Mouse (Mus musculus) ZHBTc4 (cell line): ENCODE measurements at regions not wholly inside any gene's neighbourhood (a gene's known extent, or its start where the extent isn't known, plus 50 kb on each side); places are given as distances from the start of the nearest gene placed in this dataset.

ENCODE experiments used
- DNase-seq: peaks from one replicate; pipeline ENCODE4 v3.0.0-alpha.2; 2011; ENCODE audit warnings: low read depth, low spot score

DNA sequence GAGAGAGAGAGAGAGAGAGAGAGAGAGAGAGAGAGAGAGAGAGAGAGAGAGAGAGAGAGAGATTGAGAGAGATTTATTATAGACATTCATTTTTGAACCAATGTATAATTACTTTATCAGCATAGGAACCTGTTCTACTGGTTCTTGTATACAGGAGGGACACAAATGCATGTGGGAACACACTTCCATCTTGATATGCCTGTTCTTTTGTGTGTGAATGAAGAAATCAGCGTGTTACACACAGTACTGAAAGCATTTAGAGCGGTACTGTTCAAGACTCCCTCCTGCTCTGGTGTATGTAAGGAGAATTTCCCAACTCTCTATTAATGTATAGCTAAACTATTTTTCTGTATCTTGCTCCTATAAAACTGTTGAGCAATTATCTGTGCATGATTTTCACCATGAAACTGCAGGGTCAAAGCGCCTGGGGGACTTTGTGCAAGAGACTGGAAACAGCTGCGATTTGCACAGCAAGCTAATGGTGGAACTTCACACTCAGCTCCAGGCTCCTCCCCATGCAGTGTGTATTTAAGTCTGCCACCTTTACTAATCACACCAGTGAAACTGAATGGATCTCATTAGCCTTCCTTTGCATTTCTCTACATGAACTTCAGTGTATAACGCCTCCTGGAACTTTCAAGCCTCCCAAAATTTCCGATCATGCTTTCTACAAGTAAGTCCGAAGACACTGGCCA is 267.0 kb upstream of the 3110018I06Rik start:
- no peak for DNase-seq

DNA sequence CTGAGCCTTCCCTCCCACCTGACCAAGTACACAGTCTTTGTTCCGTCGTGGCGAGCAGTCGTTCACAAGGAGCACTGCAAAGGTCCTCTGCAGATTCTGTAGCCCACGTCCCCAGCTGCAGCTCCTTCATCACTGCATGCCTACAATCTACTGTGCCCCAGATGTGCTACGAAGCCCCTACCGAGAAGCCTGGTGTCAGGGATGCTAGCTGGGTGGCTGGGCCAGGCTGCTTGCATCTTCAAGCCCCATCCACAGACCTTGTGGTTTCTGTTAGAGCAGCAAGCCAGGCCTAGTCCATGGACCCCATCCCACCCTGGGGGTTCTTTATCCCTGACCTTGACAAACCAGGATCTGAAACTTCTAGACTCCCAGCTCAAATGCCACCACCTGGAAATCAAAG is 266.3 kb upstream of the 3110018I06Rik start:
- no peak for DNase-seq

DNA sequence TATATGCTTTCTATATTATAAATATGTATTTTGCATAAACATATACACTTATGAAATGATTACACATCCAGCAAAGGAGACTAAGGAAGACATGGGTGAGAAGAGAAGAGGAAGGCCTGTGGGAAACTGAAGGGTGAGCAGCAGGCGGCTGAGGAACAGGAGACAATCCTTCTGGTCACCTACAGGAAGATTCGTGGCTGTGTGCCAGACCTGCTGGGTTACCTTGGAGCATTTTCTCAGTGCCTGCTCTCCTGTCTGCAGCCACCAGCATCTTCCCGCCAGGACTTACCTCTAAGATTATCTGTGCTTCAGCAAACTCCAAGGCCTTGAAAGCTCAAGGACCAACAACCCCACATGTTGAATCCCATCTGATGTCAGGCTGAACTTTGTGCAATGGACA is 258.3 kb upstream of the 3110018I06Rik start:
- no peak for DNase-seq

DNA sequence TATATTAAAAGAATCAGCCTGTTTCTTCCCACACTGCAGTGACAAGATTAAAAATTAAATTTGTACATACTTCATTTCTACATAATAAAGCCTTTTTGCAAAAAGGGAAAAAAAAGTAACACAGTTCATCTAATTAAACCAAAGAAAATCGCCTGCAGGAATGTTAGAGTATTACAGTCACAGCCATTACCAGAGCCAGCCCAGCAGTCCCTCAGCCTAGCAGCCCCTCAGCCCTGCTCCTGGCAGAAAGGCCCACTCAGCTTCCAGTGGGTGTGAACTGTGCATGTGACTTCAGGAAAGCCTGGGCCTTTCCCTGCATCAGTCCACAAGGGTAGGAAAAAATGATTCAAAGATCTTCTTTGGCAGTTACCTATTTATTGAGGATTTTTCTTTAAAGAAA is 256.8 kb upstream of the 3110018I06Rik start:
- no peak for DNase-seq

DNA sequence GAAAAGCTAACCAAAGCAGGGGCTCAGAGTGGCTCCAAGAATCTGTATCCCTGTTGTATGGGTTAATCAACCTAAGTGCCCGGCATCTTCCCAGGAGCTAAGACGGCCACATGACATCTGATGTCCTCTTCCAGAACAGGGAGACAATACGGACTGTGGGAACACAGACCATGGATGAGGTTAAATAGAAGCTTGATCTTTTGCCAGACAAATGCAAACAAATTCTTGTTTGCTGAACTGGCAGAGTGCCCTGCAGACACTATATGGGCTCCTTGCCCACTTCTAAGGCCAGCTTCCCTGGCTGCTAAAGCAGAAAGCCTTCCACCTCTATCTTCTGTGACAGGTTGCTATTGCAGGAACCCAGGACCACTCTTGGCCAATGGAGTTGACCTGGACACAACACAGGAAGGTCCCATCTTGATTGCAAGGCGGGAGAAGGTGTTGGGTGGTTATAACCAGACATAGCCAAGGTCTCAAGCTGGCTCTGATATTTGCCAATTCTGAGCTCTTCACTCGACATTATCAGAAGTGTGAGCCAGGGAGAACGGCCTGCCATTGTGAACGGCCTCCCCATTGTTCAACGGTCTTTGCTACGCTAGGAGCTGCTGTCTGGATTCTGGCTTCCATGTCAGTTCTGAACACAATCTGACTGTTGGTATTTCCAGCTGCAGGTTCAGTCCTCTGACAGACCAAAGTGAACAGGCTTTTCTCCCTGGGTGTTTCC is 237.5 kb upstream of the 3110018I06Rik start:
- no peak for DNase-seq

DNA sequence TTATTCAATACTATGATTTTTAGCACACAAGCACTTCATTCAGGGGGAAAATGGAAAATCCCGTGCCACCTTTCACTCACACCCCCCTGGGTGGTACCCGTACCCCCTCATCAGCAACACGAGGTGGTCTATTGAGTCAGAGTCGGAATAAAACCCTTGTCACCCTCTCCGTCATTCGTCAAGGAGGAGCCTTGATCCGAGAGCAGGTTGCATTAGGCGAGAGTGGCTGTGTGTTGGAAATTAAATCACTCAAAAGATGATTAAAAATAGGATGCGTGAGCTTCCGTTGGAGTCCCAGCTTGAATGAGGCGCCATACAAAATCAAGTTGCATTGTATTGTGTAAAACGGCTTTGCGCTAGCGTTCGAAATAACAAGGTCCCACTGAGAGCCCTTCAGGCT is 236.5 kb upstream of the 3110018I06Rik start:
- no peak for DNase-seq

DNA sequence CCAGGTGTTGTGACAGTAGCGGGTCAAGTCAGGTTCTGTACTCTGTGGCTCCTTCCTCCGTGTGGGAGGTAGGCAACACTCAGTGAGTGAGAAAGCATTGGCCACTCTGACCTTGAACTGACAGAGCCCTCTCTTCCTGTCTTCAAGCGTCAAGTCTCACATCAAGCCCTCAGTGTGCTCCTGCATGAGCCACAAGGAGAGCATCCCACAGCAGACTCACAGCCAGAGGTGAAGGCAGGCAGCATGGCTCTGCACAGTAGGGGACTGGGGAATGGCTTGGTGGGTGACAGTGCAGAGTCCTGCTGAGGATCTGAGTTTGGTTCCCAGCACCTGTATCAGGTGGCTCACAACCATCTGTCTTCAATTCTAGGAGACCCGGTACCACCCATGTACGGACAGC is 226.4 kb upstream of the 3110018I06Rik start:
- DNase-seq = no peak

DNA sequence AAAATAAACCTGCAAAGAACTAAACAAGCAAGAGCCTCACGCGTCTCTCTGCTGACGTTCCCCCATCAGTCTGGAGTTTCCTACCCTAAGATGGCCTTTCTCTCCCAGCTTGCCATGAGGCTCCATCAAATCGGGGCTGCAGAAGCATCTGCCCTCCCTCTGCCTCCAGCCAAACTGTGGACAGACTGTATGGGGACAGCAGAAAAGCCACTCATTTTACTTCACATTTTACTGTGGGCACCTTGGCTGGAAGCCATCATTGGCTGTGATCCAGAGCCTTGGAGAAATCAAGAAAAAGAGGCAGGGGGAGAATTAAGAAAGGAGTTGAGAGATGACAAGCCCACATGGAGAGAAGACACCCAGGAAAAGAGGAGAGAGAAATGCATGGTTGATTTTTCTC is 225.9 kb upstream of the 3110018I06Rik start:
- DNase-seq = no peak

DNA sequence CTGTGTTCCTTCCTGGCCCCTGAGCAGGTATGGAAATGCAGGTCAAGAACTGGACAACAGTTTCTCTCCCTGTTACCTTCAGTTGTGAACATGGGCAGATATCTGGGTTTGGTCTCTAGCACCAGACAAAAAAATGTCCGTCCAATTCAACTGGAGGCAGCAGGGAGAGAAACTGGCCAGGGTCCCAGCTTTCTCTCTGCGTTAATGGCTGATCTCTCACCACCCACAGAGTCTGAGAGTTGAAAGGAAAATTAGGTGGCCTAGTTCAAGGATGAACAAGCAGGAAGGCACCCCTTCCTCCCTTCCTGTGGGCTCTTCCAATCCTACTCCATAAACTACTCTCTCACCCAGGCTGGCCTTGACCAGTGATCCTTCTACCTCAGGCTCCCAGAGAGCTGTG is 221.7 kb upstream of the 3110018I06Rik start:
- no peak for DNase-seq

DNA sequence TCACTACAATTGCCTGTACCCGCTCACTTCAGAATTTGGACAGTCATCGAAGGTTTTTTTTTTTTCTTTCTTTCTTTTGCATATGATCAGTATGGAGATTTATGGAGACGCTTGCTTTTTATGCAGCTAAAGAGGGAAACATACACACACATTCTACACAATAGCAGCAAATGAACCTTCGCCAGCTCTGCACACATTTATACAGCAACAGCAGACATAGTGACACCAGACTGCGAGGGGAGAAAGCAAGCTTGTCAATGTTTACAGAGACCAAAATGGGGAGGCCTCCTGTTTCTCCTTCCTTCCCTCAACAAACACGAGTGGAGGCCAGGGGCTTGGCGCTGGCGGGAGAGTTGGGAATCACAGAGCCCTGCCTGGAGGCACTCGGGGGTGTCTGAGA is 202.8 kb upstream of the 3110018I06Rik start:
- no peak for DNase-seq

DNA sequence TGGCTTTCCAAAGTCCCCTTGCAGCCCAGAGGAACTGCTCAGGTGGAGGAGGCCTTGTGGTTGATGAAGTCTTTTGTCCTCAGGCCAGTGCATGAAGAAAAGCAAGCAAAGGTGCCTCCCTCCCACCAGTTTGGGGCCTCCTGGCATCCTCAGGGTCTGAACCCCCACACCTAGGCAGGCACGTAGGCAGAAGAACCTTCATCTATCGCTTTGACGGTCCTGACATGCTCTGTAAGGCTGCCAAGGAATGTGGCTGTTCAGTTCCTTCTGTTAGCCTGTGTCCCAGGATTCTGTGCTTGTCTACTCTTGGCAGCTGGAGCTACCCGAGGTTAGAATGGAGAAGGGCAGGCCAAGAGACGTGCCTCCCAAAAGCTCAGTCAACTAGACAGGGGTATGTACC is 197.1 kb upstream of the 3110018I06Rik start:
- no peak for DNase-seq

DNA sequence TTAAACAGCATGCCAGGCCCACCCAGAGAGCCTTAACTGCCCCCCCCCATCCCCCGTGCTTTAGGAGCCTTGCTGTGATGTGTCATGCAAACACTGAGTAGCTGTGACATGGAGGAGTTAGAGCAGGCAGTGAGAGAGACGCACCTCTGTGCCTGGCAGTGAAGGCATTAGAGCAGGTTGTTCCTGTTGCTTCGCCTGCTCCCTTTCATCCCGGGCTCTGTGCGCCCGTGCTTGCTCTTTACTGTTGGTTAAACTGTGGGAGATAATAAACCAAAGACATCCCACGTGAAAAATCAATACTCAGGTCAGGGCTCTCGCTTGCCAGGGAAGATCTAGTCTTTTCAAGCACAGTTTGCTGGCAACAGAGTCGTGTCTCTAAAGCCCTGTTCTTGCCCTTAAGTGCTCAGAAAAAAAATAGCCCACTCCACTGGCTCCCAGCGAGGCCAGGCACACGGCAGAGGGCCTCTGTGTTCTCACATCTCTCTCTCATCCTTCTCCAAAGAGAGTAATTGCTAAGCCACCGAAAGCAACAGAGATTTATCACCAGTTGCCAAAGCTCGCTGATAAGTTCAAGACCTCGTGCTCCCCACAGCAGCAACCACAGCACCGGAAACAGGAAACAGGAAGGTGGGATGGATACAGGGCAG is 181.2 kb upstream of the 3110018I06Rik start:
- DNase-seq = no peak

DNA sequence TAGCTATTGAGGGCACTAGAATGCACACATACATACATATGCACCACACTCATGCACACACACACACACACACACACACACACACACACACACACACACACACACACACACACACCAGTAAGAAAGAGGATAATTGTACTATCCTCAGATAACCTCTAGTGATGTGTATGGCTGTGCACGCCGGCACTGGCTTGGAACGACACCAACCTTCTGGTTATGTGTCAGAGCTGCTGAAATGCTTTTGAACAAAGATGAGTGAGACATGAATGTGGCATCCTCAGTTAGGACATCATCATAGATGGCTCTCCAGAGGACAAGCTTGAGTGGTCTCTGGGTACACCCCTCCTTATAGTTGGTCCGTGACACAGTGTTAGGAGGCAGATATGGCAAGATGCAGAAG is 173.0 kb upstream of the 3110018I06Rik start:
- no peak for DNase-seq

DNA sequence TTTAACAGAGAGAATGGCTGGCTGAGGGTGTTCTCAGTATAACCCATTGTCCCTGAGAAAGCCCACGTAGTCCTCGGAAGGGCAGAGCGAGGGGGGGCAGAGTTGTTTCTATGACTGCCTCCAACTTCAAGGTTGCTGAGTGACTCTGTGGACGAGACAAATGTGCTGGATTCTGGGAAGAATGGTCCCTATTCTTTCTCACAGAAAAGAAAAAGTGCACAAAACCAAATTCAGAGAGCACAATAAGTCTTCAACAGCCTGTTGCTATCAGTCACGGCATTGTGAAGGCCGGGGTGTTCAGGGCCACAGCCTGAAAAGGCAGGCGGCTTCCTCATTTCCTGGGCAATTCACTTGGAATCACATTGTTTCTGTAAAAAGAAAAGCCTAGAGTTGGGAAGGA is 165.6 kb upstream of the 3110018I06Rik start:
- DNase-seq = no peak

DNA sequence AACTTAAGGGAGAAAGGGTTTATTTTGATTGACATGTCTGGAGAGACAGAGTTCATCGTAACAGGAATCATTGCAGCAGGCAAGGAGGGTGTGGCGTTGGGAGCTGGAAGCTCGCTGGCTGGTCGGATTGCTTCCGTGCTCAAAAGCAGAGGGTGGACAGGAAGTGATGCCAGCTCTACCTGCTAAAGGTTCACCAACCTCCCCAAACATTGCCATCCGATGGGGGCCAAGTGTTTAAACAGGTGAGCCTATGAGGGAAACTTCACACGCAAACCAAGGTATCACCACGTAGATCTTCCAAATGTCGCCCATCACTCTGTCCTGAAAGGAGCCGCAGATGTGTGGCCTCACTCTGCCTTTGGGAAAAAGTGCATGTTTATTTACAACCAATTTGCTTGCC is 162.3 kb upstream of the 3110018I06Rik start:
- DNase-seq = no peak

DNA sequence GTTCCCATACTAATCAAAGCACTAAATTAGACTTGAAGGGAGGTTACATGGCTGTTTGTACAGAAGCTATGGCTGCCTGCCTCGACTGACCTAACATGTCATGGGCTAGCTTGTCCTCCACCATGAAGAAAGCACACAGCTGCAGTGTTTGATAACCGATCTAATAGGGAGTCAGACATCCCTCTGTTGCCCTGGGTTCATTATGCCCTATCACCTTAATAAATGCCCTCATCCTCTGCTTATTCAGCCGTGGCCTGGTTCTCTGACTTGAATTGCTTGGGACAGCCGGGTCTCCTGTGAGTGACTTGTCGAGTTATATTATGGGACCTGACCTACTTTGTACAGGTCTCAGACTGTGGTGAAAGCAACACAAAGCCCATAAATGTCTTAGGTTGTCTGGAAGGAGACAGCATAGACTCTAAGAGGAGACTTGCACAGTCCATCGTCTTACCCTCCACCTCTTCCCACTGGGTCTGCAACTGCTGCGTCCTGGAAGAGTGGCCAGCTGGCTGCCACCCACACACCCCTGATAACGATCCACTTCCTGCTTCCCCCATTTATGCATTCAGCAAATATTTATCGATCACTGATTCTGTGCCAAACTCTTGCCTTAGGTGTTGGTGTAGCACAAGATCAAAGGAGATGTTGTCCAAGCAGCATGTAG is 161.2 kb upstream of the 3110018I06Rik start:
- no peak for DNase-seq

DNA sequence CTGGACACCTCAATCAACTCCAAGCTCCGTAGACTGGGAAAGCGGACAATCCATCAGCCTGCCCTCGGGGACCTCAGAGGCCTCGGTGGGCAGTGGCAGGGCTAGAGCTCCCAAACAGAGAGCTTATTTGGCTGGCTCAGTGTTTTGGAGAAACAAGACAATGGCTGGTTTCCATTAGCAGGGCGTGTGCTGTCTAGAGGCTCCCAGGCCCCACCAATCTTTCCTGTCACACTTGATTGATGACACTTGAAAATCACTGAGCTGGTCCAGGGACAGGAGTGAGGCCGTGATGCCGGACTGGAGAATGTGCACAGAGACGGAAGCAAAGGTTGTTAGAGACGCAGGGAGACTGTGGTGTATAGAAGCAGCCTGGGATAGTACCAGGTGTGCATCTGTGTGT is 159.4 kb upstream of the 3110018I06Rik start:
- DNase-seq = peak; percentile 30

DNA sequence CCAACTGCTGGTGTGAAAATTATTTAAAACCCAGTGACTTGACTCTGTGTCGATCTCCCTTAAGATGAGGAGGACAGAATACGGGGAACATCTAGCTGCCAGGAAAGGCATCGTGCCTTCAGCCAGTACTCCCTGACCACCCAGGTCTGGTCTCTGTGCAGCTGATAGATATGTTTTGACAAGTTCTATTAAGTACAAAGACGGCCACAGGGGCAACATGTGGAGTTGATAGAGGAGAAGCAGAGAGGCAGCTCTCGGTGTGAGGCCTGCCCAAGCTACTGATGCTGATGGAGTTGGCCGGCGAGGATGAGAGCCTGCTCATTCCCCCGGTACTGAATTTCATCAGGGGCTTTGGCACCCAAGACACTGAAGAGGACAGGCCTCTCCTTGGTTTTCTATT is 154.1 kb upstream of the 3110018I06Rik start:
- DNase-seq = no peak

DNA sequence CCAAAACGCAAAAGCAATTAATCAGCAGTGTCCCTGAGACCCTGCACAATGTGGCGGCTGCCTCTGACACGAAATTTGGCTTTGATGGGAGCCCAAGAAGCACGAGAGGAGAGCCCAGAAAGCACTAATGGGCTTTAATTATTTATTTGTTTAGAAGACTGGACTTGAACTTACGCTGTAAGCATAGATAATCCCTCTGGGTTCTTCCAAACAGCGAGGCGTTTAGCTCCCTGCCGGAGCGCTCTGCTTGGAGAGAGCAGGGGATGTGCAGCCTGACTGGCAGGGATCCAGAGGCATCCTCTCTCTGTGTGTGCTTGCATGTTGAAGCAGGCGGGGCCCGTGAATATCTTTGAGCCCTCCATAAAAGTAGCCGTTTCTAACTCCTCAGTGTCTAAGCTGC is 153.3 kb upstream of the 3110018I06Rik start:
- no peak for DNase-seq

DNA sequence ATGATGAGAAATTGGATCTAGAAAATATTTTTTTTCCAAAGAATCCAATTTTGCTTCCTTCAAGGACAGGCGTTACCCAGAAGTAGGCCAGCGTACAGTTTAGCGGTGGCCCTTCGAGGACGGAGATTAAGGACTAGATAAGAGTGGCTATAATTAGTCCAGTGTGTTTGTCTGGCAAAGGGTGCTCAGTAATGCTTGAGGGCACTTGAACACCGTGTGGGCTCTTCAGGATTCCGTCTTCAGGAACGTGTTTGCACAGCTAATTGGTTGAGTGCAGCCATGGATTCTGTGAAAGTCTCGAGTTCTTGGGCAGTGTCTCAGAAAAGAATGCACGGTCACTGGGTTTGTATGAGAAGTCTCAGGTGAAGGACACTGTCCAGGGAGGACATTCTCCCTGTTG is 149.7 kb upstream of the 3110018I06Rik start:
- DNase-seq = no peak

DNA sequence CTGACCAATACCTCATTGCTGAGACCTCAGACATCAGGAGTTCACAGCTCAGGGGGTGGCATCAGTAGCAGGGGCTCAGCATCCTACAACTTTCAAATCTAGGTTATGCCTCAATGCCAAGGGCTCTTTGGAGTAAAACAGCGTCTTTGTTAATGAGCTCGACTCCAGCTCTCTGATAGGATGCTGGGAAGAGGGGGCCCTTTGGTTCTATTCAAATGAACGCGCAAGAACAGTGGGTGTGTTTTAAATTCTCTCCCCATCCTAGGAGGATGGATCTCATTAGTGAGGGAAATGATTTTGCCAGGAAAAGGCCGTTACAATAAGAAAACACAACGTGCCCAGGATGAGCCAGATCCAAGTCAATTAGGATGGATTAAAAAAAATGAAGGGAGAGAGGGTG is 132.2 kb upstream of the 3110018I06Rik start:
- DNase-seq = no peak

DNA sequence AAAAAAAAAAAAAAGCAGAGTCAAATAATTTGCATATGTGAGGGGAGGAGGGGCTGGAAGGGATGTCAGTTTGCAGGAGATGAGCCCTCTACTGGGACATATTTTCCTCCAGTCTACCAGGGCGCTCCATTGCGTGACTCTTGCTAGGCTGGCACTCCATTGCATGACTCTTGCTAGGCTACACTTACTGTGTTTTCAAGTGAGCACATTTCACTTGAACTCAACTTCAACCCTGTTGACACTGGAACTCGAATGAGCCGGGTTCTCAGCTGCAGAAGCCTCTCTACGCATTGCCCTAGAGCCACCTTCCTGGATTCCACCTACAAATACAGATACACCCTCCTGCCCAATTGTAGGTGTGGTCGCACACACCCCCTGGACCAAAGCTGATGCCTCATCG is 131.5 kb upstream of the 3110018I06Rik start:
- DNase-seq = no peak

DNA sequence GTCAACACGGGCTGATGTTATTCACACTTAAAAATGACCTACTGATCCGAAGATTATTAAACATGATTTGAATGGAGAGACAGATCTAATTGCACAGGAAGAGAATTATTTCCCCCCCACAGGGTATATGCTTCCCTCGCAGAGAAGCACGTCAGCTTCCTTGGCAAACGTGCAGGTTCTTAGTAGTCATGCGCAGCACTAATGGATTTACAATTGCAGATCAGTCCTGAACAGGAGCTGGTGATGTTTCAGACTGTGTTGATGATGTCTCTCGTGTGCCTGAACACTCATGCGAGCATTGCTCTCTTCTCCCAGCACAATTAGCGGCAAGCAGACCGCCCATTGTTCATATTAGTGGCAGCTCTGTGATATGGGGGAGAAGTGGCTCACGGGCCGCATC is 127.9 kb upstream of the 3110018I06Rik start:
- DNase-seq = no peak
